Mouse (Mus musculus): ENCODE data around the gene Izumo1. TPM values are rescaled to one million over a fixed set of nuclear protein-coding genes. Genes with fewer than 3 reads are reported as not detected.
"Not testable (repeated sequence)": the region's sequence is repeated elsewhere in the genome, so short reads cannot be mapped to it uniquely, and the experiment has no call there.

Gene Izumo1
- polyA plus RNA-seq, 1 experiment: not detected

DNA sequence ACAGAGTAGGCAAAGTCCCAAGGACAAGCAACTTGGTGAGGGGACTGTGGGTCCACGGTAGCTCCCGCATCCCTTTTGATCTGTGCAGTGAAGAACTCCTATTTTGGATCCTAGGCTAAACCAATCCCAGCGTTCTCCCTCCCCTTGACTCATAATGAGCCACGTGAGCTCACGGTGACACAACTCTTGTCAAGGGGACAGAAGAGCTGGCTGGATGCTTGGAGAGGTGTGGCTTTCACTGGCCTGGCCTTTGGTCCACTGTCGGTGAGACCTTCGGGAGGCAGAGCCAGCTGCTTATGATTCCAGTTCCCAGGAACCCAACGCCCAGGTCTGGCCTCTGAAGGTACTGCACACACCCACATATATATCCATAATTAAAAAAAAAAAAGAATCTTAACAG is 27.7 kb downstream of the Izumo1 start:
- TF ChIP-seq CTCF (IDR thresholded peaks at IDR 0.05; ENCODE audit: low read depth, low read length) (no peak), POLR2A (IDR thresholded peaks at IDR 0.05; ENCODE audit: borderline replicate concordance, low read depth, low read length) (no peak)
- Histone ChIP-seq H3K27ac (ENCODE audit: insufficient read depth, low read depth, low read length) (no peak overlapping the region), H3K4me3 (ENCODE audit: insufficient read depth, low read length) (no peak overlapping the region), H3K4me1 (ENCODE audit: control insufficient read depth, insufficient read depth, low read length) (no peaks in the 10 kb centered on the region)

DNA sequence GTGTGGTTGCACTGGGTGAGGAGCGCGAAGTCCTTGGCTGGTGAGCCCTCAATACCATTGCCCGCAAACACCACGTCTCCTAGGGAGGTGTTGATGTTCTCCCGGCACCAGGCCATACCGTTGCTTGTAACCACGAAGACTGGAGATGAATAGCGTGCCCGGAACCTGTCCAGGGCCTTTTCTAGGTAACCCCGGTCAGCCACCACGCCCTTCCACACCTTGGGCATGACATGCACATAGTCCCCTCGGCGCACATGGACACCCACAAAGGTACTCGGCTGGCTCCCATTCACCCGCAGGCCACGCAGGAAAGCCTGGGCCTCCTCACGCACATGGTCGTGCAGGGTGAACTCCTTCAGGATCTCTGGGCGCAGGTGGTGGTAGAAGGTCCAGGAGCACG is 28.9 kb downstream of the Izumo1 start:
- H3K4me1 ChIP-seq (ENCODE audit: control insufficient read depth, insufficient read depth, low read length); H3K4me3 ChIP-seq (ENCODE audit: insufficient read depth, low read length); H3K27ac ChIP-seq (ENCODE audit: insufficient read depth, low read depth, low read length): not testable (repeated sequence)

DNA sequence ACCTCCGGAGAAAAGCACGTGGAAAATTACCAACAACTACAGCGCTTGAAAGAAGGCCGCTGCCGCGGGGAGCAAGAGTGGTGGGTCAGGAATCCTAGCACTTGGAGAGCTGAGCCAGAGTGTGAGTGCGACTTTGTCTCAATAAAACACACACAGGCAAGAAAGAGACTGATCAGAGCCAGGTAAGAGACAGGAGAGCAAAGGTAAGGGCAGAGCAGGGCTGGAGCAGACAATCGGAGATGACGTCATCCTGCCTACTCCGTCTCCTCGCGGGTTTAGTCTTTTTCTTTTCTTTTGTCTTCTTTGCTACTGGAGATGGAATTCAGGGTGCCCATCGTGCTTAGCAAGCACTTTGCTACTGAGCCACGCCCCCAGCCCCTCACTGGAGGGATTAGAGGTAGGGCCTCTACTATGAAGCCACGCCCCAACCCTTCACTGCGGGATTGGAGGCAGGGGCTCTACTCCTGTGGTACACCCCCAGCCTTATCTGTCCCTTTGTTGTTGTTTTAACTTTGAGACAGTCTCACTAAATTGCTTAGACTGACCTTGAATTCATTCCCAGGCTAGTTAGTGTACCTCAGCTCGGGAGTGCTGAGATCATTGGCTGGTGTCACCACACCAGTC is 32.9 kb downstream of the Izumo1 start:
- TF ChIP-seq POLR2A (IDR thresholded peaks at IDR 0.05; ENCODE audit: borderline replicate concordance, low read depth, low read length) (no peak), CTCF (IDR thresholded peaks at IDR 0.05; ENCODE audit: low read depth, low read length) (no peak)
- H3K4me1 ChIP-seq (ENCODE audit: control insufficient read depth, insufficient read depth, low read length): no peaks in the 10 kb centered on the region
- no peak overlapping the region for H3K27ac ChIP-seq (ENCODE audit: insufficient read depth, low read depth, low read length)
- H3K4me3 ChIP-seq (ENCODE audit: insufficient read depth, low read length): no peak overlapping the region

DNA sequence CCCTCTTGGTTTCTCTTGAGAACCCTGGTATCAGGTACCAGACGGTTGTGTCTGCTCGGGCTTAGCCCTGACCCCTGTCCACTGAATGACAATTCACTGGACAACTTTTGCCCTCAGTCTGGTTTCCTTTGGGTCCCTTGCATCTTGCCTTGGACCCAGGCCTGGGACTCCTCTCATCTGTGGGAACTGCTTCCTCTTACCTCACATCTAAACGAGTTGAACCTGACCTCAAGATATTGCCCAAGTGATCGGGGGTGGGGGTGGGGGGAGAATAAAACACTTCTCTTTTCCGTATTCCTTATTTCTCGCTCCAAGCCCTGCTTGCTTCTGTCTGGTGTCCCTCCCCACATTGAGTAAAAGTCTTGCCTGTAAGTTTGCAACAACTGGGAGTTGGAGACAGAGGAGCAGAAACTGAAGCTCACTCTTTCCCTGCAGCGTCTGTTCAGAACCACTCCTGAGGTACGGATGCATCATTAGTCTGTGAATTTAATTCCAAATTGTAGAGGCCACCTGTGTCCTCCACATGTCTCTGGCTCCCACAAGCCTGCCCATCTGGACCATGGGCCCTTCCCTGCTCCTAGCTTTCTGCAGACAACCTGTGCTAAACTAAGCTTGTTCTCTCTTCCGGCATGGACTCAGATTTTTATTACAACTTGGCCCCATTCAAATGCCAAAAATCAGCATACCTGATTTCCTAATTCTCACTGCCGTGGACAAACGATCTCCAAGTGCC is 39.3 kb downstream of the Izumo1 start:
- TF ChIP-seq POLR2A (IDR thresholded peaks at IDR 0.05; ENCODE audit: borderline replicate concordance, low read depth, low read length): no peak
- TF ChIP-seq CTCF (IDR thresholded peaks at IDR 0.05; ENCODE audit: low read depth, low read length): no peak
- peaks cover 10% of the 10 kb centered on the region for H3K4me1 ChIP-seq (ENCODE audit: control insufficient read depth, insufficient read depth, low read length)
- no peak overlapping the region for H3K4me3 ChIP-seq (ENCODE audit: insufficient read depth, low read length)
- no peak overlapping the region for H3K27ac ChIP-seq (ENCODE audit: insufficient read depth, low read depth, low read length)

DNA sequence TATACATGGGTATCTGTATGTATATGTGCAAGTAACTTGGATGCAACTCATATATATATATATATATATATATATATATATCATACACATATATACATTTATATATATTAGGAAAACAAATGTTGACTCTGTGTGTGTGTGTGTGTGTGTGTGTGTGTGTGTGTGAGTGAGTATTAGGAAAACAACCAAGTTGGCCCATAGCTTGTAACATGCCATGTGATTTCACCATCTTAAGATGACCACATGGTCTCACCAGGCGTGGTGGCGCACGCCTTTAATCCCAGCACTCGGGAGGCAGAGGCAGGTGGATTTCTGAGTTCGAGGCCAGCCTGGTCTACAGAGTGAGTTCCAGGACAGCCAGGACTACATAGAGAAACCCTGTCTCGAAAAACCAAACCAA is 40.1 kb downstream of the Izumo1 start:
- H3K4me1 ChIP-seq (ENCODE audit: control insufficient read depth, insufficient read depth, low read length): peaks cover 10% of the 10 kb centered on the region
- H3K27ac ChIP-seq (ENCODE audit: insufficient read depth, low read depth, low read length); H3K4me3 ChIP-seq (ENCODE audit: insufficient read depth, low read length): not testable (repeated sequence)

DNA sequence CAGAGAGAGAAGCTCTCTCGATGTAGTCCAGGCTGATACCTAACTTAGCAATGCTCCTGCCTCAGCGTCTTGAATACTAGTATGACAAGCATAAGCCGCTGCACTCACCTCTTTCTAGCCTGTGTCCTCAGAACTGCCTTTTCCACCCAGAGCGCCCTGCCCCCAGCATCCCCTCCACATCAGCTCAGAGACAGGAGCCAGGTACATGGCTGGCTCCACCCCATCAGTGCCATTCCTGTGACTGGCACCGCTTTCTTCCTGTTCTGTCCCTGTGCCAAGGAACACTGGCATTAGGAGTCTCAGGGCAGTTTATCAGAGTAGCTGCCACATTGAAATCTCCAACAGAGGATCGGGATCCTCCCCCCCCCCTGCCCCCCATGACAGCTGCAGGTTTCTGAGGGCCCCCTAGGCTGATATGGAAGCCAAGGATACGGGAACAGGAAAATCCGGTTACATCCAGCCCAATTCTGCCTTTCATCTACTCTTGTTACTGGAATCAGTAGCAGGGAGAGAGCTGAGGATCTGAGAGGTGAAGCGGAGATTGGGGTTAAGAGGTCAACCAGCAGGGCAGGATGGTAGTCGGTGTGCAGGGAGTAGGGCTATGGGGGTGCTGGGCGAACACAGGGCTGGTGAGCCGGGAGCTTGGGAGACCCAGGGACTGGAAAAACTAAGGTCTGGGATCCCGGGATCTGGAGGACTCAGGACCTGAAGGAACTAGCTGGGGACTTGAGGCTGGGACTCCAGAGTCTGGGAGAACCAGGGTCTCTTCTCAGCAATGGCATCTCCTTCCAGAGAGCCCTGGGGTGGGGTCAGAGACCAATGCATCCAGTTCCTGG is 43.9 kb downstream of the Izumo1 start:
- Histone ChIP-seq H3K4me3 (ENCODE audit: insufficient read depth, low read length) (no peak overlapping the region), H3K4me1 (ENCODE audit: control insufficient read depth, insufficient read depth, low read length) (peaks cover 7% of the 10 kb centered on the region), H3K27ac (ENCODE audit: insufficient read depth, low read depth, low read length) (no peak overlapping the region)
- no peak for TF ChIP-seq POLR2A (IDR thresholded peaks at IDR 0.05; ENCODE audit: borderline replicate concordance, low read depth, low read length)
- no peak for TF ChIP-seq CTCF (IDR thresholded peaks at IDR 0.05; ENCODE audit: low read depth, low read length)

DNA sequence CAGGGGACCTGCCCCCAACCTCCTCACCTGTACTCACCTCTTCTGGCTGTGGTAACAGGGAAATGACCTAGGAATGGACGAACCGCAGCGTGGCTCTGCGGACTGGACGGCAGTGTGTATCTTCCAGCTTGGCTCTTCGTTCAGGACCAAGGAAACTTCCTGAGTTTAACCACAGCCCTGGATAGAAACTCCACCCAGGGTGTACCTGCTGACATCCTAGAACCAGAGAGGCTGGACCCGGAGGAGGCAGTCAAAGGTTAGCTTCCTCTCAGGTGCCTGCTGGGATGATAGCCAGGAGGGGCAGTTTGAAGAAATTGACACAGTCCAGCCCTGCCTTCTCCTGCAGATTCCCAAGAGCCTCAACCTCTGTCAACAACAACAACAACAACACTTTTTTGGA is 44.5 kb downstream of the Izumo1 start, which contains the start of gene Fut2:
Gene Fut2, minus strand, starts transcription at position 234 of the 400 bp plus-strand sequence.
- peaks cover 1% of the 10 kb centered on the region for H3K4me1 ChIP-seq (ENCODE audit: control insufficient read depth, insufficient read depth, low read length)
- no peak for TF ChIP-seq POLR2A (IDR thresholded peaks at IDR 0.05; ENCODE audit: borderline replicate concordance, low read depth, low read length)
- no peak for TF ChIP-seq CTCF (IDR thresholded peaks at IDR 0.05; ENCODE audit: low read depth, low read length)
- H3K4me3 ChIP-seq (ENCODE audit: insufficient read depth, low read length): no peak within 1 kb of the TSS
- H3K27ac ChIP-seq (ENCODE audit: insufficient read depth, low read depth, low read length): no peak within 1 kb of the TSS

DNA sequence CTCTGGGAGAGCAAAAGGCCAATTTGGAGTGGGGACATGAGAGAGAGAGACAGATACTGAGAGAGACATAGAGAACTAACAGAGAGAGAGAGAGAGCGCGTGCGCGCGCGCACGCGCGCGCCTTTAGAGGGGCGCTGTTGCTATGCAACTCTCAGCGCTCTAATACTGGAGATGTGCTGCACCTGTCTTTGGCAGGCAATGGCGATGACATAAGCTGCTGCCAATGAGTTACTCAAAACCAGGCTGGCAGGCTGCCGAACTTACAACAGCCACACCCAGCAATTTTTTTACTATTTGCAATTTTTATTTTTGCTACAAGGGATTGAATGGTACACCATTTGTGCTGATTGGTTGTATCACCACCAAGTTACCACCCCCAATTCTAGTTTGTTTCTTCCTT is 46.1 kb downstream of the Izumo1 start:
- H3K4me3 ChIP-seq (ENCODE audit: insufficient read depth, low read length): no peak overlapping the region
- H3K27ac ChIP-seq (ENCODE audit: insufficient read depth, low read depth, low read length): no peak overlapping the region
- no peaks in the 10 kb centered on the region for H3K4me1 ChIP-seq (ENCODE audit: control insufficient read depth, insufficient read depth, low read length)
- TF ChIP-seq POLR2A (IDR thresholded peaks at IDR 0.05; ENCODE audit: borderline replicate concordance, low read depth, low read length) (no peak), CTCF (IDR thresholded peaks at IDR 0.05; ENCODE audit: low read depth, low read length) (no peak)

DNA sequence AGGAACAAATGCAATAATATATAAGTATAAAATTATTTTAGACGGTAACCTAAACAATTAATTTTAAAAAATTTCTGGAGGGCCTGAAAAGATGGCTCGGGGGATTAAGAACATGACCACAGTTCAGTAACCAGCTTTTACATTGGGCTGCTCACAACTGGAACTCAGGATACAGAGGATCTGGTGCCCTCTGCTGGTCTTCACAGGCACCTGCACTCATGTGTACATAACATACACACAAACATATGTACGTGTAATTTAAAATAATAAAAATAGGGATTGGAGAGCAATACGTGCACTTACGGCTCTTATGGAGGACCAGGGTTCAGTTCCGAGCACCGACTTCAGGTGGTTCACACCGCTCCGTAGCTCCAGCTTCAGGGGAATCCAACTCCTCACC is 47.3 kb downstream of the Izumo1 start:
- Histone ChIP-seq H3K27ac (ENCODE audit: insufficient read depth, low read depth, low read length) (no peak overlapping the region), H3K4me3 (ENCODE audit: insufficient read depth, low read length) (no peak overlapping the region), H3K4me1 (ENCODE audit: control insufficient read depth, insufficient read depth, low read length) (no peaks in the 10 kb centered on the region)
- no peak for TF ChIP-seq CTCF (IDR thresholded peaks at IDR 0.05; ENCODE audit: low read depth, low read length)
- TF ChIP-seq POLR2A (IDR thresholded peaks at IDR 0.05; ENCODE audit: borderline replicate concordance, low read depth, low read length): no peak

Measured in bone marrow macrophage, adult 2 months (primary cell).